Mouse (Mus musculus) limb, embryonic 10.5 days (tissue): ENCODE measurements around the gene Riok1. TPM values are rescaled to one million over a fixed set of nuclear protein-coding genes. Genes with fewer than 3 reads are reported as not detected.

ENCODE experiments used
- DNase-seq: peaks from one replicate; pipeline ENCODE4 v3.0.0-alpha.2; 2017; ENCODE audit warnings: low spot score
- H3K27ac ChIP-seq: fragments of 300-500 bp; sonication (generic); 2 replicates; pipeline ENCODE4 v1.5.1; 2016; ENCODE audit warnings: mild to moderate bottlenecking
- H3K27me3 ChIP-seq: fragments of 300-500 bp; sonication (generic); 2 replicates; pipeline ENCODE4 v1.6.1; 2016; ENCODE audit warnings: low read depth, mild to moderate bottlenecking; ENCODE audit not compliant: poor library complexity, severe bottlenecking
- H3K36me3 ChIP-seq: fragments of 300-500 bp; sonication (generic); 2 replicates; pipeline ENCODE4 v1.6.1; 2016; ENCODE audit warnings: mild to moderate bottlenecking, moderate library complexity
- H3K4me1 ChIP-seq: fragments of 300-500 bp; sonication (generic); 2 replicates; pipeline ENCODE4 v1.6.1; 2016
- H3K4me3 ChIP-seq: fragments of 300-500 bp; sonication (generic); 2 replicates; pipeline ENCODE4 v1.5.1; 2016; ENCODE audit warnings: mild to moderate bottlenecking, moderate library complexity
- H3K9me3 ChIP-seq: fragments of 300-500 bp; sonication (generic); replicated peaks from 2 replicates; pipeline ENCODE4 v1.6.1; 2016; ENCODE audit warnings: mild to moderate bottlenecking
- WGBS: fragments of 180-500 bp; shearing (Covaris S2); methylation state at CpG from one replicate; pipeline ENCODE4 v1.1.7; 2016; 5-methylcytosine and 5-hydroxymethylcytosine counted together
- polyA plus RNA-seq: library from polyadenylated mRNA; unstranded; fragments of >200 nt; fragmentation: Nextera tagmentation; extraction: Ambion mirVana; gene quantifications from 2 replicates; pipeline ENCODE4 v1.2.1, GENCODE M21; 2016

The Riok1 gene
- polyA plus RNA-seq: 52.7 and 60.0 TPM in 2 replicates

DNA sequence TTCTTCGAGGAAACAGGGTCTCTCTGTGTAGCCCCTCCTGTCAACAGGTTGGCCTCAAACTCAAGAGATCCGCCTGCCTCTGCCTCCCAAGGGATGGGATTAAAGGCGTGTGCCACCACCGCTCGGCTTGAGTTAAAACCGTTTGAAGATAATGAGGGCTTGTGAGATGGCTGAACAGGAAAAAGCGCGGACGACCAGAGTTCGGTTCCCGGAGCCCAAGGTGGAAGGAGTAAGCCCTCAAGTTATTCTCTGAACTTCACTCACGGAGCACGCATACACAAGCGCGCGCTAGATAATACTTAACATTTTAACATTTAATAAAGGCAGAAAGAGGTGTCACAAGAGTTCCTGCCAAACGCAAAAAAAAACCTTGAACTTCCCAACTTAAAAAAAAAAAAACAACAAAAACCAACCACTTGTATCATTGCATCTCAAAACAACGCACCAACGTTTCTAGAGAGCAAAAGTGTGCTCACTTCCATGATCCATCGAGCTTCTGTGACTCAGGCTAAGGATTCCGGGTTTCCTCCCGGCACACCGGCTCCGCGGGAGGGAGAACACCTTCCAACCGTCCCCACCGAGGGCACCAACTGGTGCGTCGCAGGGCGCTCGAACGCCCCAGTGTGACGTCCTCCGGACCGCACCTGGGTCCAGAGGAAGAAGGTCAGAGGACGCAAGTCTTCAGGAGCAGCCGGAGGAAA is at the start of gene Riok1:
TSS of gene Riok1 (plus strand) at position 653 of the 701 bp plus-strand sequence.
- peak within 1 kb of the TSS; percentile 94 for H3K4me3 ChIP-seq
- peaks cover 24% of the 10 kb centered on the region for H3K36me3 ChIP-seq
- WGBS: 12% methylated on average over 37 of the region's 37 CpGs
- H3K27ac ChIP-seq: peak within 1 kb of the TSS; percentile 85
- peaks cover 18% of the 10 kb centered on the region for H3K4me1 ChIP-seq
- peak; percentile 31 for DNase-seq
- no peaks in the 10 kb centered on the region for H3K9me3 ChIP-seq
- no peaks in the 10 kb centered on the region for H3K27me3 ChIP-seq

DNA sequence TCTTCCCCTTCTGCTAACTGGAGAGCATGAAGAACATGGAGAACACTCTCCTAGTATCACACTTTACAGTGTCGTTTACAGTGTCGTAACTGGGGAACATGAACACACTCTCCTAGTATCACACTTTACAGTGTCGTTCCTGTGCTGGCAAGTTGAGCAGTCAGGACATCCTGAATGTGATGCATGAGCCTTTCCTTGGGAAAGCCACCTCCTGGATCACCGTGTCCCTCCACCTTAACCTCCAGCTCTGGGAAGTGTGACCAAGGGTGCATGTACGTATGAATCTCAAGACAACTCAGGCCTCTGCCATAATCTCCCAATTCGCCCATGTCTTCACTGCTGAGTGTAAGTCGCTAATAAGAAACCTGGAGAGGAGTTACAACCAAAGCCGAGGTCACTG is 47.1 kb upstream of the Riok1 start:
- Histone ChIP-seq H3K27me3 (no peaks in the 10 kb centered on the region), H3K9me3 (no peaks in the 10 kb centered on the region), H3K36me3 (peaks cover 72% of the 10 kb centered on the region), H3K4me1 (peaks cover 15% of the 10 kb centered on the region), H3K4me3 (no peak overlapping the region), H3K27ac (no peak overlapping the region)
- 94% methylated on average over 8 of the region's 8 CpGs for whole genome bisulfite sequencing
- DNase-seq: no peak

DNA sequence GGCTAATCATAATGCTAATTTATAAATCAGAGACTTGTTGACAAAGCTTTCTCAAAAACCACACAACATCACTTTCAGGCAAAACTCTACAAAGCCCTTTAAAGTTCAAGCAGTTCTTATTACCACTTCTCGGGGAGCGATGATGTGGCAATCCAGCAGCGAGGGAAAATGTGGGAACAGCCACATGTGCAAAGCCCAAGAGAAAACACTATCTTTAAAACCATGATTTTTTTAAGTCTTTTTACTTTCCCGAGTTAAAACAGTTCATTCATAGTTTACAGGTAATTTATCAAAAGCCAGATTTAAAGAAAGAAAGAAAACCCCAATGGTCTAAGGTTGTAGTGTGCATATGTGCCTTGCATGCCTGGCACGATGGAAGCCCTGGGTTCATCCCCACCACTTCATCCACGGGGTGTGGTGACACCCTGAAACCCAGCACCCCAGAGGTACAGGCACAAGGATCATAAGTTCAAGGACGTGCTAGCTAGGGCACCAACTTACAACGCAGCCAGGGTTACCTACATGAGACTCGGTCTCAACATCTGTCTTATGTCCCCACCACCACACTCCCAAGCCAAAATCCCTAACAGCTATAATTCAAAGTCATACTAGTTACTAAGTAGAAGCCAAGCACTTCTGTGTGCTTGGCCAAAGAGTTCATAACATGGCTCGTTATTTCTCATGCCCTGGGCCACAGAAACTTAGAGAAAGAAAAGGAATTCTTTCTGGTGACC is 44.0 kb upstream of the Riok1 start:
- H3K36me3 ChIP-seq: peaks cover 41% of the 10 kb centered on the region
- H3K27ac ChIP-seq: peak overlapping the region; percentile 98
- H3K27me3 ChIP-seq: no peaks in the 10 kb centered on the region
- H3K9me3 ChIP-seq: no peaks in the 10 kb centered on the region
- peak; percentile 44 for DNase-seq
- H3K4me1 ChIP-seq: peaks cover 15% of the 10 kb centered on the region
- WGBS: 20% methylated on average over 10 of the region's 10 CpGs
- H3K4me3 ChIP-seq: peak overlapping the region; percentile 94

DNA sequence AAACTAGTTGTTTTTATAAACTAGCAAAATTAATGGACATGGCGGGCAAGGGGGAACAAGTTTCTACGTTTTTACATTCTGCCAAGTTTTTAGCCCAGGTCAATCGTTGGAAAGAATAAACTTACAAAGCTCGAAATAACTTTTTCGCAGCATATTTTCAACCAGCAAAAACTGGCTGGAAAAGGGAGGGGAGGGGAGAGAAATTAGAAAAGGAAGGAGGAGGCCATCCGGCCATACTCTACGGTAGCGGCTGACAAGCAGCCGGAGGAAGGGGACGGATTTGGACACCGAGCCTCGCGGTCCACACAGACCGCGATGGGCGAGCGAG is 43.5 kb upstream of the Riok1 start:
- under 1% methylated on average over 17 of the region's 17 CpGs for WGBS
- Histone ChIP-seq H3K27me3 (no peaks in the 10 kb centered on the region), H3K4me3 (peak overlapping the region; percentile 94), H3K36me3 (peaks cover 35% of the 10 kb centered on the region), H3K4me1 (peaks cover 15% of the 10 kb centered on the region), H3K9me3 (no peaks in the 10 kb centered on the region), H3K27ac (peak overlapping the region; percentile 98)
- no peak for DNase-seq

GRCm38 (mm10) chr13:37993704-37994404 is 42.9 kb upstream of the Riok1 start, which contains the start of gene Ssr1:
Ssr1 (minus strand) TSS chr13:37994217.
- Histone ChIP-seq H3K27ac (peak within 1 kb of the TSS; percentile 98), H3K36me3 (peaks cover 30% of the 10 kb centered on the region), H3K4me3 (peak within 1 kb of the TSS; percentile 94), H3K9me3 (no peaks in the 10 kb centered on the region), H3K27me3 (no peaks in the 10 kb centered on the region), H3K4me1 (peaks cover 15% of the 10 kb centered on the region)
- under 1% methylated on average over 82 of the region's 89 CpGs for WGBS
- DNase-seq: peak; percentile 98

- Histone ChIP-seq H3K27ac (peak overlapping the region; percentile 98), H3K4me3 (peak overlapping the region; percentile 94), H3K4me1 (peaks cover 15% of the 10 kb centered on the region), H3K36me3 (peaks cover 25% of the 10 kb centered on the region), H3K9me3 (no peaks in the 10 kb centered on the region), H3K27me3 (no peaks in the 10 kb centered on the region)
- no peak for DNase-seq
- WGBS: 26% methylated on average over 7 of the region's 7 CpGs
Measured at GRCm38 (mm10) chr13:37994405-37994749, 42.4 kb upstream of the Riok1 start.

DNA sequence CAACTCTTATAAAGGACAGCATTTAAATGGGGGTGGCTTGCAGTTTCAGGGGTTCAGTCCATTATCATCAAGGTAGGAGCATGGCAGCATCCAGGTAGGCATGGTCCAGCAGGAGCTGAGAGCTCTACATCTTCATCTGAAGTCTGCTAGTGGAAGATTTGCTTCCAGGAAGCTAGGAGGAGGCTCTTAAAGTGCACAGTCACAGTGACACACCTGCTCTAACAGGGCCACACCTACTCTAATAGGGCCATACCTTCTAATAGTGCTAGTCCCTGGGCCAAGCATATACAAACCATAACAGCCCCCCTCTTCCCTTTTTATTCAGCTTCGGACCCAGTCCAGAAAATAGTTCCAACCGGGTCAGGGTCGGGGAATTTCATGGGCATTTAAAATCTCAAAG is 37.1 kb upstream of the Riok1 start:
- Histone ChIP-seq H3K4me1 (no peaks in the 10 kb centered on the region), H3K9me3 (no peaks in the 10 kb centered on the region), H3K4me3 (no peak overlapping the region), H3K36me3 (no peaks in the 10 kb centered on the region), H3K27ac (no peak overlapping the region), H3K27me3 (no peaks in the 10 kb centered on the region)
- no peak for DNase-seq
- 88% methylated on average over 3 of the region's 3 CpGs for WGBS

DNA sequence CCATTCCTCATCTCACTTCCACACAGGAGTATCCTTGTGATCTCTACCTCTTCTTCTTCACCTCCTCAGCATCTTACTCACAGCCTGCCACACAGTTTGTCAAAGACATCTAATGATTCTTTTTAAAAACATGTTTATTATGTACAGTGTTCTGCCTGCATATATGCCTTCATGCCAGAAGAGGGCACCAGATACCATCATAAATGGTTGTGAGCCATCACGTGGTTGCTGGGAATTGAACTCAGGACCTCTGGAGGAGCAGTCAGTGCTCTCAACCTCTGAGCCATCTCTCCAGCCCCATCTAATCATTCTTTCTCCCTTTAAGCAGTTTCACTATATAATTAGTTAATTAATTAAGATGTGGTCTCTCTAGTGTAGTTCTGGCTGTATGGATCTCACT is 34.3 kb upstream of the Riok1 start:
- no peaks in the 10 kb centered on the region for H3K36me3 ChIP-seq
- no peak overlapping the region for H3K4me3 ChIP-seq
- H3K27ac ChIP-seq: no peak overlapping the region
- H3K9me3 ChIP-seq: no peaks in the 10 kb centered on the region
- no peak for DNase-seq
- no peaks in the 10 kb centered on the region for H3K4me1 ChIP-seq
- 44% methylated on average over 1 of the region's 1 CpGs for WGBS
- H3K27me3 ChIP-seq: no peaks in the 10 kb centered on the region

GRCm38 (mm10) chr13:38007972-38008371 is 28.8 kb upstream of the Riok1 start:
- WGBS: 95% methylated on average over 2 of the region's 2 CpGs
- Histone ChIP-seq H3K9me3 (no peaks in the 10 kb centered on the region), H3K36me3 (no peaks in the 10 kb centered on the region), H3K4me3 (no peak overlapping the region), H3K27me3 (no peaks in the 10 kb centered on the region), H3K4me1 (no peaks in the 10 kb centered on the region), H3K27ac (no peak overlapping the region)
- DNase-seq: no peak

DNA sequence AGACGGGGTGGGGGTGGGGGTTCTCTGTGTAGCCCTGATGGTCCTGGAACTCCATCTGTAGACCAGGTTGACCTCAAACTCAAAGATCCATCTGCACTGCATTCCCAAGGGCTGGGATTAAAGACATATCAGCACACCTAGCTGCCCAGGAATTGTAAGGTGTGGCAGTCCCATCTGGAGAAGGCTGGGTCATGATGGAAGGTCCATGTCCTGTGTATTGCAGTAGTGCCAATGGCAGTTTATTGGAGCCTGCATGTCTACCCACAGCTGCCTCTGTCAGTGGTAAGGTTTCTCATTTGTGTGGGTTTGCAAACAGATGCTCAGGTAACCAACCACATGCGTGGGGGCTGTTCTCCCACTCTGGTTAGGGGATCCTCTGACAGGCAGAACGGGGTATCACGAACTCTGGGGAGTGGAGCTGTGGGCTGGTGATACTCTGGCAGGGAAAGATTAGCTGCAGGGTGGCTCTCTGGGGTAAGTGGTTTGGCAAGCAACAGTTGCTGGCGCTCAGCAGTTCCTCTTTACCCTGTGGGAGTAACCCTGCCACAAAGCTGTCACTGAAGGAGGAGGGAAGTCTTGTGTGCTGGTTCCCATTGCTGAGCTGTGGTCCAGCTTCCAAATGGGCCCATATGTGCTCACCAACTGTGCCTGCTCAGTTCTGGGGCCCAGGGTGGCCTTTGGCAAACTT is 26.9 kb upstream of the Riok1 start:
- H3K4me1 ChIP-seq: no peaks in the 10 kb centered on the region
- 87% methylated on average over 5 of the region's 5 CpGs for whole genome bisulfite sequencing
- H3K27me3 ChIP-seq: no peaks in the 10 kb centered on the region
- no peak for DNase-seq
- no peaks in the 10 kb centered on the region for H3K36me3 ChIP-seq
- no peak overlapping the region for H3K4me3 ChIP-seq
- no peak overlapping the region for H3K27ac ChIP-seq
- no peaks in the 10 kb centered on the region for H3K9me3 ChIP-seq

GRCm38 (mm10) chr13:38010444-38010910 is 26.3 kb upstream of the Riok1 start:
- Histone ChIP-seq H3K36me3 (no peaks in the 10 kb centered on the region), H3K27ac (no peak overlapping the region), H3K4me3 (no peak overlapping the region), H3K27me3 (no peaks in the 10 kb centered on the region), H3K4me1 (no peaks in the 10 kb centered on the region), H3K9me3 (no peaks in the 10 kb centered on the region)
- 87% methylated on average over 5 of the region's 5 CpGs for WGBS
- no peak for DNase-seq

- no peaks in the 10 kb centered on the region for H3K4me1 ChIP-seq
- H3K4me3 ChIP-seq: no peak overlapping the region
- H3K9me3 ChIP-seq: no peaks in the 10 kb centered on the region
- no peak overlapping the region for H3K27ac ChIP-seq
- WGBS: 93% methylated on average over 5 of the region's 5 CpGs
- DNase-seq: no peak
- H3K27me3 ChIP-seq: no peaks in the 10 kb centered on the region
- no peaks in the 10 kb centered on the region for H3K36me3 ChIP-seq
Measured at GRCm38 (mm10) chr13:38012436-38012835, 24.4 kb upstream of the Riok1 start.
